Mouse (Mus musculus): ENCODE measurements around the gene Cadps.
"Not testable (repeated sequence)": the region's sequence is repeated elsewhere in the genome, so short reads cannot be mapped to it uniquely, and the experiment has no call there.

Cadps gene

GRCm38 (mm10) chr14:12583536-12583935, 239.3 kb downstream of the Cadps start:
- CTCF ChIA-PET, result no interaction called here

DNA sequence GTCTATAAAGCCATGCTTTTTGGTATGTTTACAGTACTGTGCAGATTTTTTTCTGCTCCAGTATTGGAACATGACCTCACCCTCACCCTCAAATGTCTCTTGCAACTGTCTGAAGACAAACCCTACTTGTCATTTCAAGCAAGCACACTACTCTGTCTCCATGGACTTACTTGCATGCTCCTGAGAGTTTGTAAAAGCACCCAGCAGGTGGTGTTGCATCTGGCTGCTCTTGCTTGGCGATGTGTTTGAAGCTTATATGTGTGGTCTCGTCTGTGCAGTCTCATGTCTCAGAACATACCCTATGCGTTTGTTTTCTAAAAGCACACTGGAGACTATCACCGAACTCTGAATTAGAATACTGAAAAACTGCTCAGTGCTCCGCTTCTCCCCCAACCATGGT, 241.2 kb downstream of the Cadps start:
- CTCF ChIA-PET, result no interaction called here

- CTCF ChIA-PET, result no interaction called here
Measured at GRCm38 (mm10) chr14:12580786-12581185, 242.1 kb downstream of the Cadps start.

GRCm38 (mm10) chr14:12578156-12578555, 244.7 kb downstream of the Cadps start:
- CTCF ChIA-PET, result no interaction called here

DNA sequence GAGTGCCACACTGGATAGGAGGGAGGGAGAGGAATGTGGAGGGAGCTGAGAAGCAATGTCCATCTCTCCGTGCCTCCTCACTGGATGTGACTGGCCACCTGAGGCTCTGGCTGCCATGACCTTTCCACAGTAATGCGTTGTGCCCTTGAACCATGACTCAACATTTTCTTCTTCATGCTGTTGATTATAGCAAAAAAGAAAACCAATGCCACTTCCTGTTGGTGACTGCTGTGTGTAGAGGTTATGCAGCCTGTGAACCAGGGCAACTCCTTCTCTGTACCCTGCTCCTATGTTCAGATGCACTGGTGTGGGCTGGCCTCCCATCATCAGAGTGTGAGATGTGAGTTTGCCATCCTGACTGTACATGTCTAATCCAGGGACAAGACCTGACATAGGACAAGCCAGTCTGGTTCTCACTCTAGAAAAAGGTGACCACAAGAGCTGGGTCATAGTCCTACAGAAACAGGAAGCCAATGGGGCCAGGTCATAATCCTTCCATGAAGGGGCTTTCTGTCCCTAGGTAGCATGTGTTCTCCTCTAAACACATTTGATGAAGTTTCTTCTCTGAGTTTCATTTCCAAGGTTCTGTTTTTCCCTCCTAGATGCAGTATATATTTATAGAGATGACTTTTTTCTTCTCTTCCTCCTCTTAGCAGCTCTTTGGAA, 245.3 kb downstream of the Cadps start:
- CTCF ChIA-PET, result no interaction called here

GRCm38 (mm10) chr14:12575105-12575504, 247.8 kb downstream of the Cadps start:
- CTCF ChIA-PET, result no interaction called here

DNA sequence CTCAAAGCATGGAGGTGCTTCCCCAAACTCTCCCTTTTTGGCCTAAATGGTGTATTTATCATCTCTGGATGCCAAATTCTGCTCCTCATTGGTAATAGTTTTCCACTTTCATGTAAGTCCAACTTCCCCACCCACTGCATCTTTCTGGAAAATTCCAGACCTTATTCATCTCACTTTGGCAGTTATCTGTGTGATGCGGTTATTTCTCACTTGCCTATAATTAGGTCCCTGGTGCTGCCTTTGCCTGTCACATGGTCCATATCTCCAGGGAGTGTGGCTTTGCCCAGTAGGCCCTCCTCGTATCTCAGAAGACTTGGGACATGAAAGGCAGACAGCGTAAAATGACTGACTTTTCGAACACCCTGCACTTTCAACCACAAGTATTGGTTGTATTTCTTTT, 248.5 kb downstream of the Cadps start:
- CTCF ChIA-PET, result no interaction called here

GRCm38 (mm10) chr14:12561730-12562129, 261.1 kb downstream of the Cadps start:
- CTCF ChIA-PET, result not testable (repeated sequence)

DNA sequence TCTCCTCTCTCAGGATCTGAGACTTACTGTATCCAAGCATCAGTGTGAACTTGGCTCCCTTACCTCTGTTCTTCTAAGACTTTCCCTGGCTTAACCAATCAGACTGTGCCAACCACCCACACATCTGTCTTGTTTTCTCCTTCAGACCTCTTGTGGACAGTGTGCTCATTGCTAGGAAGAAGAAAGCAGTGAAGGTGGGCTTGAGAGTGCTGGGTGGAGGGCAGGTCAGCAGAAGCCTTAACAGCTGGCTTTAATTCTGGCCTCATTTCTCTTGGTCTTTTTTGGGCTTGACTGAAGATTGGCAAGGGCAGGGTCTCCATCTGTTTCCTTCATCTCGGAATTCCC, 262.7 kb downstream of the Cadps start:
- CTCF ChIA-PET, result no interaction called here

DNA sequence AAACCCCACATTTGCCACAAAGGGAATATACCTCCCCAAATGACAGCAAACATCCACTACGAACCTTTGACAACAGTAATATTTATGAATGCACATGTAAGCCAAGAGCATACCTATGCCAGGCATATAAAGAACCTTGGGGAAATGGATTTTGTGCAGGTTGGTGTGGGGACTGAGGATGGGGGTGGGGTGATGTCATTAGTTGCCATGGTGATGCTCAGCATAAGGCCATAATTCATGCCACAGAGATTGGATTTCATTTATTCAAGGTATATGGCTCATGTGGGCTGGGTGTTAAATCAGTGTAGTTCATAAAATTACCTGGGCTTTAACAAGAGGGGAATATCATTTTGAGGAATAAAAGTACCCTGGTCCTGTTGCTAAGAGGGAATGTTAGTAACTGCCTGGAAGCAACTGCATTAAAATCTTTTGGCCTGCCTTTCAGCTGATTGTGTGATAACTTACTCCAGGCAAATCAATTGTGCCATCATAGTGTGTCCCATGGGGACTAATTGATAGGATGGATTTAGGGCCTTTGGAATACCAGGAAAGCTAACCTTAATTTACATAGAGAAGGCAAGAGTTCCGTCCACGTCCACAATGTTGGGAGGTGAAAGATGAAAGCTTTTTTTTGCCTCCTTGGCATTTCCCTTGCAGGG, 263.2 kb downstream of the Cadps start:
- CTCF ChIA-PET, result no interaction called here

- CTCF ChIA-PET, result no interaction called here
Measured at GRCm38 (mm10) chr14:12558920-12559573, 263.8 kb downstream of the Cadps start.

DNA sequence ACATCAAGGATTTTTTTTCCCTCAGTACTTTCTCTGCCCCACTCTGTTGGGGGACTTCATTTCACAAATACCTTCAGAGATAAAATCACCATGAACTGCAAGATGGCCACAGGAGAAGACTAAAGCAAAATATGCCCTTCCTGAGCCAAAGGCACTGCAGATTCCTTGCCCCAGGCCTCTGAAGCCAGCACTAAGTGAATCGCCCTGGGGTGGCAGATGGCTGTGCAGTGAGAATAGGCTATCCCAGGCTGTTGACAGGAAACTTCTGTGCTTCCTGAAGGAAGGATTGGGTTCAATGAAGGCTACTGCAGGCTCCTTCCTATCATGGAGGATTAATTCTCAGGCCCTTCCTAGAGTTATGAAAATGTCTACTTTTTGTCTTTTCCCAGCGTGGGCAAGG, 268.4 kb downstream of the Cadps start:
- CTCF ChIA-PET, result no interaction called here

DNA sequence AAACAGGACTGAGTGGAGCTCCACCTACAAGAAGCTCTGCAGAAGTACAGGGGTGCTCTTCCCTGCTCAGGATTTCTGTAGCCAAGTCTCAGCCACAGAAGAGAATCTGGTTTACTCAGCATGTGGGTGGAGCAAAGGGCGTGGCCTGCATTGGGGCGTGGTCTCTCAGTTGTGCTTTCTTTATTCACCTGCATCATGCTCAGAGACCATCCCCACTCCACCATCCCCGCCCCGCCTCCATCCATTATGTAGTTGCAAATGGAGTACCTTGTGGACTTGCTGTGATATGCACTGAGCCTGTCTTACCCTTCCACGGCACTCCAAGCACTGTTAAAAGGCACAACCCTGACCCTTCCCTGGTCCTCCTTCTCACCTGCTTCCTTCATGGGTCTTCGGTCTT, 271.5 kb downstream of the Cadps start:
- CTCF ChIA-PET, result no interaction called here

DNA sequence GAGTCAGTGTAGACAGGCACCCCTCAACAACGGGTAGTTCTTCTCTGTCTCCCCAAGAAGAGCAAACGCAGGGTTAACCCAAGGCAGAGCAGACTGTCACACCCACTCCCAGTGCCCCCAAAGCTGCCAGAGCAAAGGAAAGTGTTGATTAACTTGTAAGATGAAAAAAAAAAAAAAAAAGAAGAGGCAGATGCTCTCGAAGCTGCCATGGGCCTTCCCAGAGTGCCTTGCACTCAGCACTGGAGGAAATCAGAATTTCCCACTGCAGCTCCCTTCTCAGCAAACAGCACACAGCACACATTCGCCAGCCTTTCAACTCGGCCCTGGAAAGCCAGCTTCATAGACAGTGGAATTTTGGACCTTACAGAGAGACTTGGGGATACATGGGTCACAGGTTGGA, 271.9 kb downstream of the Cadps start:
- CTCF ChIA-PET, result no interaction called here

- CTCF ChIA-PET, result no interaction called here
Measured at GRCm38 (mm10) chr14:12549290-12549689, 273.6 kb downstream of the Cadps start.

GRCm38 (mm10) chr14:12547496-12547895, 275.4 kb downstream of the Cadps start:
- CTCF ChIA-PET, result no interaction called here

DNA sequence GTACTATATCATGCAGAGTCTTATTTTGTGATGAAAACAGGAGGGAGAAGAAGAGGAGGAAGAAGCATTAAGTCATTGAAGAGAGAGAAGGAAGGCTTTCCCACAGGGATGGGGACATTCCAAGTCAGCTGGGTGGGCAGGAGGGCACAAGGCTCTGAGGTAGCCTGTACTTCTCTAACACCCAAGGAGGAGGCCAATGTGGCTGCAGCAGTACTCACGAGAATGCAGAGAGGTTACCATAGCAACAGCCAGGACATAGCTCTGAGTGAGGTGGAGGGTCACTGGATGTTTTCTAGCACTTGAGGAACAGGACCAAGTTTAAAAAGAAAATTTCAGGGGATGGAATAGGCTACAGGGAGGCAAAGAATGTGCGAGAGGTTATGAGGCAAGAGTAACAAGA, 281.1 kb downstream of the Cadps start:
- CTCF ChIA-PET, result no interaction called here

GRCm38 (mm10) chr14:12539071-12539470, 283.8 kb downstream of the Cadps start:
- CTCF ChIA-PET, result no interaction called here

- CTCF ChIA-PET, result no interaction called here
Measured at GRCm38 (mm10) chr14:12531101-12531500, 291.8 kb downstream of the Cadps start.

DNA sequence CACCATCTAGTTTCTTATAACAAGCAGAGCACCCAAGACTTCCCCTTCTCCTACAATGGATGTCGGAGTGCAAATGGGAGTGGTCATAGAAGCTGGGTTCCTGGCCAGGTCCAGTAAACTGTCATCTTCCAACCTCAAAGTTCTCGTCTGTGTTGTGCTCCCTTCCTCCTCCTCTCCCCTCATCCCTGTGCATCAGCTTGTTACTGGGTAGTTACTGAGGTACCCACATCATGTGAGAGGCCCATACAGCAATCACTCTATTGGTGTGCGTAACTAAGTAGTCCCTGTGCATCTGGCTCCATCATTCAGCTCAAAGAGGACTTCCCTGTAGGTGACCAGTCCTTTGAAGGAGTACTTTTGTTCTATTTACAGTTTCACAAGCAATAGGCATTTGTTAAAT, 292.3 kb downstream of the Cadps start:
- CTCF ChIA-PET, result no interaction called here

DNA sequence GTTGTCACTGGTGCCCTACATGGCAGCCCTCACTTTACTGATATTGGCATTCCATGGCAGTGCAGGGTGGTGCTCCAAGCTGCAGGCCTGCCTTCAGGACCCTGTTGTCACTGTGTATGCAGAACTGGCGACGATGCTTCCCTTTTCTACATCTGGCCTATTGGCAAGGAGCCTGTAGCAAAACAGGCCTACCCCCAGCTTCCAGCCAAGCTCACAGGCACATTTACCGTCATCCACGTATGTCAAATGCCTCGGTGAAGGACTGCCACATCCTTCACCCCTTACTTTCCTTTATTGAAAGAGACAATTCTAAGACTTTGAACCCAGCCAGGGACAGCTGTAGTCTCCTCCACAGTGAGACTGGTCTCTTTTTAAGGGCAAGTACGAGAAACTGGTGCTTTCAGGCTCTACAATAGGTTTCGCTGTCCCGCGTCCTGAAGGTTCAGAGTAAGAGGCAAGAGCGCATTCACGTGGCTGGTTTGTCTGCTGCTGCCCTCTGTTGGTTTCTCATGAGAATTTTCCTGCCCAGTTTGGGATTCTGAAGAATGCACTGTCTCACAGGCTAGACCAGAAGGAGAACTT, 292.8 kb downstream of the Cadps start:
- CTCF ChIA-PET, result interaction anchor here (0.7 kb wide), 1 partner anchor 296 kb away, joined by 8 read pairs; no protein-coding TSS in a partner anchor

DNA sequence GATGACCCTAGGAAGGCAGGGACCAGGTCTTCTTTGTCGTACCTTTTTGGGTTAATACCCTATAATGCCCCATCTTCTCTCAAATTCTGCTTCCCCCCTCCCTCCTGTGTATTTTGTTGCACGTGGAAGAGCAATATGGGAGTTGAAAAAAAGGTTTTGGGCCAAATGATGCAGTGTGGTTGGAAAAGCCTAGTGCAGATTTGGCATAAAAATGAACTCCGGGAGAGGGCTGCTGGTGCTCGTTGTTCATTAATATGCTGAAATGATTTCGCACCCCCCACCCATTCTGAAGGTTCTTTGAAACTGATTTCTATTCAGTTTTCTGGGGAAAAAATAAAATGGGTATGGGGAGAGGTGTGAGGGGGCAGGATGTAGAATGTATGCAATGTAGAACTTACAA, 295.6 kb downstream of the Cadps start:
- CTCF ChIA-PET, result no interaction called here

DNA sequence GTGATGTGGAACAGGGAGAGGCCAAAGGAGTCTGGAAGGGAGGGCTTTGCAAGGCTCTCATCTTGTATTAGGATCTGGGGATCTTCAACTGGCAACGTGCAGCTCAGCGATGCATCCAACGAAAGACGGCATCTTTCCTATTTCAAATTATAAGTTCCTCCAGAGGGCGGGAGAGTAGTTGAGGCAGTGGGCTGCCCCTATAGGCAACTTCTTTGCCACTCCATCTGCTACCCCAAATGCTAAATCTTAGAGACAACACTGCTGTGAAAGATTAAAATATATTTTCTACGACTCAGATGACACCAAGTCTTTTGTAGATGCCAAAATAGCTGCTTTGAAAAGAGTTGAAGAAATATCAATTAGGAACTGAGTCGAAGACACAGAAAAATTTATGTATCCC, 315.9 kb downstream of the Cadps start:
- CTCF ChIA-PET, result no interaction called here

Data from spleen, embryonic (tissue).